Mouse (Mus musculus) embryonic fibroblast, embryonic 13.5 days (primary cell): ENCODE data around the gene Polr2m. TPM values are rescaled to one million over a fixed set of nuclear protein-coding genes. Genes with fewer than 3 reads are reported as not detected.

Source experiments
- H3K27ac ChIP-seq: 2 replicates; pipeline ENCODE4 v1.5.1; 2012; ENCODE audit warnings: low read length, control low read depth, inconsistent platforms; ENCODE audit not compliant: insufficient read depth
- H3K4me1 ChIP-seq: 2 replicates; pipeline ENCODE4 v1.6.1; 2011; ENCODE audit warnings: low read length; ENCODE audit not compliant: control insufficient read depth, insufficient read depth
- H3K4me3 ChIP-seq: 2 replicates; pipeline ENCODE4 v1.5.1; 2011; ENCODE audit warnings: mild to moderate bottlenecking, control low read depth, low read length; ENCODE audit not compliant: insufficient read depth
- CTCF ChIP-seq: IDR thresholded peaks from 2 replicates; pipeline ENCODE4 v1.5.1; 2011; ENCODE audit warnings: mild to moderate bottlenecking, control low read depth, low read length, moderate library complexity, borderline replicate concordance; ENCODE audit not compliant: insufficient read depth
- POLR2A ChIP-seq: IDR thresholded peaks from 2 replicates; pipeline ENCODE4 v1.6.1; 2011; ENCODE audit warnings: low read depth, mild to moderate bottlenecking, control low read depth, low read length, moderate library complexity
- polyA plus RNA-seq: library from polyadenylated mRNA; stranded (reverse); fragments of >200 nt; gene quantifications from 2 replicates; pipeline ENCODE4 v1.2.4, GENCODE M21; 2011; ENCODE audit warnings: low read depth; ENCODE audit not compliant: missing spikeins, insufficient read length

Gene Polr2m
- 163 and 185 TPM in 2 replicates for polyA plus RNA-seq

GRCm38 (mm10) chr9:71485475-71486094 is at the start of gene Polr2m:
Gene Polr2m (minus strand): TSS chr9:71485935.
- peaks cover 6% of the 10 kb centered on the region for H3K4me1 ChIP-seq
- TF ChIP-seq POLR2A = peak; percentile 49; the same call in 1 of the 2 replicates
- no peak for TF ChIP-seq CTCF
- peak within 1 kb of the TSS; percentile 72 for H3K27ac ChIP-seq
- H3K4me3 ChIP-seq = peak within 1 kb of the TSS; percentile 100

GRCm38 (mm10) chr9:71535036-71535435 is 49.3 kb upstream of the Polr2m start:
- no peaks in the 10 kb centered on the region for H3K4me1 ChIP-seq
- H3K27ac ChIP-seq = no peak overlapping the region
- H3K4me3 ChIP-seq = no peak overlapping the region
- TF ChIP-seq CTCF = no peak
- TF ChIP-seq POLR2A = no peak

GRCm38 (mm10) chr9:71529960-71530359 is 44.2 kb upstream of the Polr2m start:
- Histone ChIP-seq H3K4me3 (no peak overlapping the region), H3K4me1 (no peaks in the 10 kb centered on the region), H3K27ac (no peak overlapping the region)
- TF ChIP-seq POLR2A (no peak), CTCF (no peak)

GRCm38 (mm10) chr9:71527438-71527837 is 41.7 kb upstream of the Polr2m start:
- TF ChIP-seq POLR2A (no peak), CTCF (no peak)
- H3K27ac ChIP-seq = no peak overlapping the region
- H3K4me3 ChIP-seq = no peak overlapping the region
- no peaks in the 10 kb centered on the region for H3K4me1 ChIP-seq

GRCm38 (mm10) chr9:71523901-71524300 is 38.2 kb upstream of the Polr2m start:
- TF ChIP-seq POLR2A = no peak
- no peak for TF ChIP-seq CTCF
- no peak overlapping the region for H3K4me3 ChIP-seq
- H3K27ac ChIP-seq = no peak overlapping the region
- no peaks in the 10 kb centered on the region for H3K4me1 ChIP-seq

- Histone ChIP-seq H3K4me1 (no peaks in the 10 kb centered on the region), H3K4me3 (no peak overlapping the region), H3K27ac (no peak overlapping the region)
- TF ChIP-seq POLR2A (no peak), CTCF (no peak)
Observed at GRCm38 (mm10) chr9:71519836-71520235, 34.1 kb upstream of the Polr2m start.

- Histone ChIP-seq H3K4me1 (no peaks in the 10 kb centered on the region), H3K27ac (no peak overlapping the region), H3K4me3 (no peak overlapping the region)
- no peak for TF ChIP-seq POLR2A
- TF ChIP-seq CTCF = no peak
Observed at GRCm38 (mm10) chr9:71517487-71517886, 31.8 kb upstream of the Polr2m start.

GRCm38 (mm10) chr9:71515862-71516261 is 30.1 kb upstream of the Polr2m start:
- no peaks in the 10 kb centered on the region for H3K4me1 ChIP-seq
- TF ChIP-seq POLR2A = no peak
- no peak for TF ChIP-seq CTCF
- H3K27ac ChIP-seq = no peak overlapping the region
- H3K4me3 ChIP-seq = no peak overlapping the region

- no peak overlapping the region for H3K27ac ChIP-seq
- TF ChIP-seq CTCF = no peak
- no peak for TF ChIP-seq POLR2A
- H3K4me1 ChIP-seq = no peaks in the 10 kb centered on the region; the same call in 1 of the 2 replicates
- H3K4me3 ChIP-seq = no peak overlapping the region
Observed at GRCm38 (mm10) chr9:71513566-71513965, 27.8 kb upstream of the Polr2m start.

- Histone ChIP-seq H3K27ac (no peak overlapping the region), H3K4me3 (no peak overlapping the region), H3K4me1 (no peaks in the 10 kb centered on the region; the same call in 1 of the 2 replicates)
- TF ChIP-seq CTCF (no peak), POLR2A (no peak)
Observed at GRCm38 (mm10) chr9:71512899-71513298, 27.2 kb upstream of the Polr2m start.
